Mouse (Mus musculus) thymus, adult 2 months (tissue): Measurements from ENCODE around the gene Sbsn.

Experiments
- CTCF ChIP-seq: fragments of 200-500 bp; IDR thresholded peaks from 2 replicates; pipeline ENCODE4 v1.5.1; 2012; ENCODE audit warnings: mild to moderate bottlenecking, control low read depth, low read length, moderate library complexity, borderline replicate concordance; ENCODE audit not compliant: control insufficient read depth, poor library complexity, insufficient read depth; ENCODE audit errors: extremely low read depth
- POLR2A ChIP-seq: fragments of 200-500 bp; IDR thresholded peaks from 2 replicates; pipeline ENCODE4 v1.6.1; 2012; ENCODE audit warnings: mild to moderate bottlenecking, low read length, control low read depth, moderate library complexity; ENCODE audit not compliant: control insufficient read depth, poor library complexity, insufficient read depth; ENCODE audit errors: extremely low read depth

GRCm38 (mm10) chr7:30707441-30707840 is 43.8 kb upstream of the Sbsn start:
- TF ChIP-seq POLR2A (no peak), CTCF (no peak)
